Mouse (Mus musculus): ENCODE data around the gene Tifab. TPM values are rescaled to one million over a fixed set of nuclear protein-coding genes. Genes with fewer than 3 reads are reported as not detected.
A peak's percentile ranks its signal among the peaks of the same experiment; 100 is the strongest.

The Tifab gene
- polyA plus RNA-seq, 1 experiment from 2014 or later = 2.4 TPM

DNA sequence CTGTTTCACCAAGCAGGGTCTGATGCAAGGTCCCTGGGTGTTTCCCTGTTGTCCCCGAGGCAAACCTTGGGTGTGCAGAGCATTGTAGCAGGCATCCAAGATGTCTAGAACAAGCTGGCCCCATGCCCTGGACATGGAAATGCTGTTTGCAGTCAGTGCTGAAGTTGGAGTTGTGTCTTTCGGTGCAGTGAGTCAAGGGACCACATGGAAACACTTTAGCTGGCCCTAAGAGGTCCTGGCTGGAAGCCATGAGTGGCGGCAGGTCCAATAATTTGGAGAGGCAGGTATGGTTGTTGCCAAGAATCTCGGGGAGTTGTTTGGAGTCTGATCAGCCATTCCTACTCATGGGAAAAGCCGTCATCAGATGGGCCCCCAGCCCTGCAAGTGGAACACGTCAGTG, 14.9 kb downstream of the Tifab start:
- no peak overlapping the region for H3K4me3 ChIP-seq (ENCODE audit: low read length)
- peaks cover 18% of the 10 kb centered on the region for H3K4me1 ChIP-seq (ENCODE audit: insufficient read depth, low read length)
- H3K27me3 ChIP-seq (ENCODE audit: insufficient read depth, low read length) = no peaks in the 10 kb centered on the region
- no peak for ATAC-seq (ENCODE audit: low FRiP score, low TSS enrichment)
- no peaks in the 10 kb centered on the region for H3K36me3 ChIP-seq (ENCODE audit: insufficient read depth, low read length)
- no peak overlapping the region for H3K4me2 ChIP-seq (replicated peaks; ENCODE audit: low read depth, low read length)
- 65% methylated on average over 6 of the region's 6 CpGs for WGBS
- H3K27ac ChIP-seq (ENCODE audit: low read length) = no peak overlapping the region
- H3K9me3 ChIP-seq (ENCODE audit: low read length) = no peaks in the 10 kb centered on the region
- H3K9ac ChIP-seq (replicated peaks; ENCODE audit: low read length) = no peak overlapping the region

- Histone ChIP-seq H3K4me1 (ENCODE audit: insufficient read depth, low read length) (peaks cover 16% of the 10 kb centered on the region), H3K4me3 (ENCODE audit: low read length) (no peak overlapping the region), H3K9me3 (ENCODE audit: low read length) (no peaks in the 10 kb centered on the region), H3K4me2 (replicated peaks; ENCODE audit: low read depth, low read length) (no peak overlapping the region), H3K36me3 (ENCODE audit: insufficient read depth, low read length) (no peaks in the 10 kb centered on the region), H3K9ac (replicated peaks; ENCODE audit: low read length) (no peak overlapping the region), H3K27me3 (ENCODE audit: insufficient read depth, low read length) (no peaks in the 10 kb centered on the region), H3K27ac (ENCODE audit: low read length) (no peak overlapping the region)
- ATAC-seq (ENCODE audit: low FRiP score, low TSS enrichment) = no peak
- 49% methylated on average over 6 of the region's 6 CpGs for WGBS
These were observed 15.8 kb downstream of the Tifab start for GRCm38 (mm10) chr13:56162859-56163258.

GRCm38 (mm10) chr13:56159614-56160363, 18.9 kb downstream of the Tifab start:
- Histone ChIP-seq H3K27me3 (ENCODE audit: insufficient read depth, low read length) (peaks cover 5% of the 10 kb centered on the region; the same call in 1 of the 2 replicates), H3K4me1 (ENCODE audit: insufficient read depth, low read length) (peaks cover 20% of the 10 kb centered on the region)
- peak; percentile 23; the same call in 1 of the 2 replicates for ATAC-seq (ENCODE audit: low FRiP score, low TSS enrichment)

DNA sequence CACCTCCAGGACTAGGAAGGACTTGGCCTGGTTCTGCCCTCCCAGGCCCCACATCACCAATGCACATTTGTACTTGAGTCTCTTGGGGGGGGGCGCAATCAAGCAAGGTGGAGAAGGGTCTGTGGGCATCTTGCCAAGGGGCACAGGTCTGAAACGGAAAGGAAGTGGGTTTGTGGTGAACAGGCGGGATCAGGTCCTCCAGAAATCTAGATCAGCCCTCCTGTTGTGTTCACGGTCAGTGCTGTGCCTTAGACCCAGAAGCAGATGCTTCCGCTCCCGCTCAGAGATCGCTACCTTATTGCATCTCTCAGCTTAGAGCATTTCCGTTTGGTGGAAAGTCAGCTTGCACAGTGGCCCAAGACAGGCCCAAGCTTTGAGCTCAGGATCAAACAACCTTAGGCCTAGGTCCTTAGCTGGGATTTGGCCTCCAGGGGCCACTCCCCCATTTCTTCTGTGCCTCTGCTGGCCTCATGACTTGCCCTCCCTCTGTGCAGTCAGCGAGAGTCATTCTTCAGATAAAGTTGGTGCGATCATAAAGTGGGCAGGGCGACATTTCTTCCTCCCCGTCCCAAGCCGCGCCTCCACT, 19.6 kb downstream of the Tifab start:
- H3K9ac ChIP-seq (replicated peaks; ENCODE audit: low read length) = no peak overlapping the region
- H3K27me3 ChIP-seq (ENCODE audit: insufficient read depth, low read length) = peaks cover 5% of the 10 kb centered on the region; the same call in 1 of the 2 replicates
- no peak overlapping the region for H3K4me3 ChIP-seq (ENCODE audit: low read length)
- peaks cover 20% of the 10 kb centered on the region for H3K4me1 ChIP-seq (ENCODE audit: insufficient read depth, low read length)
- H3K9me3 ChIP-seq (ENCODE audit: low read length) = no peaks in the 10 kb centered on the region
- 31% methylated on average over 14 of the region's 14 CpGs for WGBS
- no peaks in the 10 kb centered on the region for H3K36me3 ChIP-seq (ENCODE audit: insufficient read depth, low read length)
- no peak overlapping the region; the same call in 1 of the 2 replicates for H3K4me2 ChIP-seq (replicated peaks; ENCODE audit: low read depth, low read length)
- no peak overlapping the region for H3K27ac ChIP-seq (ENCODE audit: low read length)
- ATAC-seq (ENCODE audit: low FRiP score, low TSS enrichment) = peak; percentile 55

More at GRCm38 (mm10) chr13:56159614-56160363, 18.9 kb downstream of the Tifab start:
- Histone ChIP-seq H3K4me3 (ENCODE audit: low read length) (no peak overlapping the region), H3K9ac (replicated peaks; ENCODE audit: low read length) (no peak overlapping the region), H3K4me2 (replicated peaks; ENCODE audit: low read depth, low read length) (no peak overlapping the region), H3K27ac (ENCODE audit: low read length) (no peak overlapping the region), H3K9me3 (ENCODE audit: low read length) (no peaks in the 10 kb centered on the region), H3K36me3 (ENCODE audit: insufficient read depth, low read length) (no peaks in the 10 kb centered on the region)
- 5% methylated on average over 17 of the region's 17 CpGs for WGBS

DNA sequence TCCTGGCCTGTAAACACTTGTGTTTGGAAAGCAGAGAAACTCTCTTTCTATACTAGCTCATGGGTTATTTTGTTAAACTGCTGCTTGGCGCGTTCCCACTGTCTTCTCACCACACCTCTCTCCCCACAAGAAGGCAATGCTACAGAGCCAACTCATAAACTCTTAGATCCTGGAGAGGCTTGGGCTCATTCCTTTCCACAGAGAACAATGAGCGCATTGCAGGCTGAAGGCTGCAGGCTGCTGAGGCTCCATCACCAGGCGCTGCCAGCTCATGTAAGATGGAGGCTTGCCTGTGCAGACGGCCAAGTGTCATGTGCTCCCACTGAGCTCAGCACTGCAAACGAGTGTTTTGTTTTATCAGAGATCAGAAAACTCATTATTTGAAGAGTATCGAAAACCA, 23.0 kb downstream of the Tifab start:
- ATAC-seq (ENCODE audit: low FRiP score, low TSS enrichment) = no peak
- no peak overlapping the region for H3K4me3 ChIP-seq (ENCODE audit: low read length)
- no peak overlapping the region for H3K9ac ChIP-seq (replicated peaks; ENCODE audit: low read length)
- 55% methylated on average over 7 of the region's 7 CpGs for WGBS
- no peaks in the 10 kb centered on the region for H3K9me3 ChIP-seq (ENCODE audit: low read length)
- H3K27ac ChIP-seq (ENCODE audit: low read length) = no peak overlapping the region
- H3K36me3 ChIP-seq (ENCODE audit: insufficient read depth, low read length) = no peaks in the 10 kb centered on the region
- H3K4me1 ChIP-seq (ENCODE audit: insufficient read depth, low read length) = peaks cover 22% of the 10 kb centered on the region
- peaks cover 5% of the 10 kb centered on the region for H3K27me3 ChIP-seq (ENCODE audit: insufficient read depth, low read length)
- H3K4me2 ChIP-seq (replicated peaks; ENCODE audit: low read depth, low read length) = no peak overlapping the region

- WGBS = 14% methylated on average over 5 of the region's 5 CpGs
- no peak overlapping the region for H3K9ac ChIP-seq (replicated peaks; ENCODE audit: low read length)
- no peak overlapping the region for H3K4me3 ChIP-seq (ENCODE audit: low read length)
- peaks cover 7% of the 10 kb centered on the region for H3K27me3 ChIP-seq (ENCODE audit: insufficient read depth, low read length)
- peaks cover 20% of the 10 kb centered on the region for H3K4me1 ChIP-seq (ENCODE audit: insufficient read depth, low read length)
- H3K4me2 ChIP-seq (replicated peaks; ENCODE audit: low read depth, low read length) = no peak overlapping the region
- no peaks in the 10 kb centered on the region for H3K36me3 ChIP-seq (ENCODE audit: insufficient read depth, low read length)
- no peak for ATAC-seq (ENCODE audit: low FRiP score, low TSS enrichment)
- no peak overlapping the region for H3K27ac ChIP-seq (ENCODE audit: low read length)
- no peaks in the 10 kb centered on the region for H3K9me3 ChIP-seq (ENCODE audit: low read length)
These were observed 23.6 kb downstream of the Tifab start for GRCm38 (mm10) chr13:56155048-56155447.

- H3K27ac ChIP-seq (ENCODE audit: low read length) = no peak overlapping the region
- ATAC-seq (ENCODE audit: low FRiP score, low TSS enrichment) = no peak
- H3K4me3 ChIP-seq (ENCODE audit: low read length) = no peak overlapping the region
- H3K4me2 ChIP-seq (replicated peaks; ENCODE audit: low read depth, low read length) = no peak overlapping the region
- H3K9me3 ChIP-seq (ENCODE audit: low read length) = no peaks in the 10 kb centered on the region
- H3K4me1 ChIP-seq (ENCODE audit: insufficient read depth, low read length) = peaks cover 11% of the 10 kb centered on the region; the same call in 1 of the 2 replicates
- peaks cover 7% of the 10 kb centered on the region for H3K27me3 ChIP-seq (ENCODE audit: insufficient read depth, low read length)
- H3K9ac ChIP-seq (replicated peaks; ENCODE audit: low read length) = no peak overlapping the region
- WGBS = 66% methylated on average over 7 of the region's 7 CpGs
- H3K36me3 ChIP-seq (ENCODE audit: insufficient read depth, low read length) = no peaks in the 10 kb centered on the region
These were observed 25.8 kb downstream of the Tifab start for GRCm38 (mm10) chr13:56152773-56153460.

GRCm38 (mm10) chr13:56151404-56152226, 27.1 kb downstream of the Tifab start:
- Histone ChIP-seq H3K4me1 (ENCODE audit: insufficient read depth, low read length) (peaks cover 11% of the 10 kb centered on the region; the same call in 1 of the 2 replicates), H3K9ac (replicated peaks; ENCODE audit: low read length) (no peak overlapping the region), H3K36me3 (ENCODE audit: insufficient read depth, low read length) (no peaks in the 10 kb centered on the region), H3K27me3 (ENCODE audit: insufficient read depth, low read length) (peaks cover 3% of the 10 kb centered on the region), H3K9me3 (ENCODE audit: low read length) (no peaks in the 10 kb centered on the region), H3K4me3 (ENCODE audit: low read length) (no peak overlapping the region), H3K27ac (ENCODE audit: low read length) (no peak overlapping the region), H3K4me2 (replicated peaks; ENCODE audit: low read depth, low read length) (peak overlapping the region; percentile 33)
- peak; percentile 85 for ATAC-seq (ENCODE audit: low FRiP score, low TSS enrichment)
- 39% methylated on average over 22 of the region's 22 CpGs for WGBS

DNA sequence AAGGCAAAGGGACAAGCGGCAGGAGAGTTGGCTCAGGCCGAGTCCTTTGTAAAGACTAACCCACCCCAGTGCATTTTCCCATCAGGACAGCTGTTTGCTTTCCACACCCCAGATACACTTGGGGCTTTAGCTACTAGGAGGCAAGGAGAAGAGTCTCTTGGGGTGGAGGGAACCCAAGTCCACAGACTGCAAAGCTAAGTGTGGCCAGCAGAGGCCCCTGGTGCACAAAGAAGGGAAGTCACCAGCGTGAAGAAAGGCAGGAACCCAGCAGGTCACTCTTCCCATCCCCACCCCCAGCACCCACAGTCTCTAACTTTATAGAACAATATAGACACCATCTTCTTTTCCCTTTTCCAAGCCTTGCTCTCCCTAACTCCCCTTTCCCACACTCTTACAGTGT, 33.2 kb downstream of the Tifab start:
- no peak overlapping the region for H3K9ac ChIP-seq (replicated peaks; ENCODE audit: low read length)
- H3K4me3 ChIP-seq (ENCODE audit: low read length) = no peak overlapping the region
- no peaks in the 10 kb centered on the region for H3K9me3 ChIP-seq (ENCODE audit: low read length)
- H3K36me3 ChIP-seq (ENCODE audit: insufficient read depth, low read length) = no peaks in the 10 kb centered on the region
- no peak for ATAC-seq (ENCODE audit: low FRiP score, low TSS enrichment)
- H3K27ac ChIP-seq (ENCODE audit: low read length) = no peak overlapping the region
- 0 out of 2 replicates have a peak, but pooled peaks cover 2% of the 10 kb centered on the region for H3K27me3 ChIP-seq (ENCODE audit: insufficient read depth, low read length)
- no peak overlapping the region for H3K4me2 ChIP-seq (replicated peaks; ENCODE audit: low read depth, low read length)
- WGBS = 40% methylated on average over 3 of the region's 3 CpGs
- peaks cover 13% of the 10 kb centered on the region for H3K4me1 ChIP-seq (ENCODE audit: insufficient read depth, low read length)
